Mouse (Mus musculus) thymus, postnatal 4 days (tissue): Measurements from ENCODE around the gene Slc26a5.

Source experiments
- DNase-seq: peaks from one replicate; pipeline ENCODE4 v3.0.0; 2021

Gene Slc26a5

DNA sequence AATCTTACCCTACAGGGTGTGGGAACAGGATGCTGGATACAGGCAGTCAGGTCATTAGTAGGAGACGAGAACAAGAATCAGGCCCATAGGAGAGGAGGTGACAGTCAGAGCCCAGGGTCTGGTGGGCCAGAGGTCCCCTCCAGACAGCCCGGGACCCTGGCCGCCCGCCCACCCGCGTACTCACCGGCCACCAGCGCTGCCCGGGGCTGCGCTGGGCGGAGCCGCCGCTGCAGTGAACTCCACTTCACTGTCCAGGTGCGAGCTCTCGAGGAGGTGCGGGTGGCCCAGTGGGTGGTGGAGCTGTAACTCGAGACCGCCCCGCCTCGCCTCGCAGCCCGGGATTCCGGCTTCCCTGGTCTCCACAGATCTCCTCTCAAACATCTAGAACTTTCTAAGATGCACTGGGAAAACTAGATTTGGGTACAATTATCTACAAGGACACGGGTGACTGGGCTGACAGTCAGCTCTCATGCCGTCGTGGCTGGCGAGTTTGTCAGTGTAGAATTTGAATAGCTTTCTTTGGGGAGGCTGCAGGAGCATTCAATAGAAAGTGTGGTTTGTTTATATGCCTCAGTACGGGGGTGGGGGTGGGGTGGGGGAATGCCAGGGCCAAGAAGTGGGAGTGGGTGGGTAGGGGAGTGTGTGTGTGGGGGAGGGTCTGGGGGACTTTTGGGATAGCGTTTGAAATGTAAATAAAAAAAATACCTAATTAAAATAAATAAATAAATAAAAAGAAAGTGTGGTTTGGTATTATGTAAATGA is at the start of gene Slc26a5:
Slc26a5 (minus strand) TSS at position 259 of the 762 bp plus-strand sequence.
- DNase-seq = peak; percentile 7

DNA sequence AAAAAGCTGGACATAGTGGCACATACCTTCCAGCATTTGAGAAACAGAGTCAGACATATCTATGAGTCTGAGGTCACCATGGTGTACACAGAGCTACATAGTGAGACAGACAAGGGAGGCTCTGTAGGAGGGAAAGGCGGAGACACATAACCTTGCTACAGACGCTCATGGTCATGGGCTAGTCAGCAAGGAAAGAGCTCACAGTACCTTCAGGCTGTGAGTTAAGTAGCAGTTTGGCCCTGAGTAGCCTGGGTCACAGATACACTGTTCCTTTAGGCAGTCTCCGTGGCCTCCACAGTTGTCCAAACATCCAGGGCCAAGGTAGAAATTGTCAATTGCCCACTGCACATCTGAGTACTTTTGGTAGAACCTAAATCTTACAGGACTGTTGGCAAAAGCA is 49.4 kb upstream of the Slc26a5 start:
- no peak for DNase-seq

DNA sequence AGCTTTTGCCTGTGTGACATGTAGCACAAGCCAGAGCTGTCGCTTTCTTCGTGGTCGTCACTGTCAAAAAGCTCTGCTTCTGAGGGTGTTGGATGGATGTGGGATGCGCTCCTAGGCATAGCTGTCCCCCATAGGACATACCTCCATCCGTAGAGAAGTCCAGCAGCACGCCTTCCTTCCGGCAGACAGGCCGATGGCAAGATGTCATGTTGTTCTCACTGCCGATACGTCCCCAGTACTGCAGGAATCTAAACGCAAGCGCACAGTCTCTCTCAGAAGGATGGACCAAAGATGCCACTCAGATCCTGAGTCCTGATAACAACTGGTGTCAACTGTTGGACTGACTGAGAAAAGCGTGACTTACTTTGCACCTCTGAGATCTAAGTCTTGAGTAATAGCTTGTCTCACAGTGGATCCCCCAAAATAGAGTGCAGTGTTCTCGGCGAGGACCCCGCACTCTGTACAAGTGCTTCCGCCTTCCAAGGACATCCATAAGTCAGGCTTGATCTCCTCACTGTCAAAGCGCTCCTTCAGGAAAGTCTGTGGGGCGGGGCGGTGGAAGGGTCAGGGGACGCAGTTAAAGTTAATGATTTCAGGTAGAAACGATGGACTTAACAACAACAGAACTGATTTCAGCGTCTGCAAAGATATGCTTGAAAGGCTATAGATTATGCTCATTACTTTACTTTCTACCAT is 47.6 kb upstream of the Slc26a5 start:
- no peak for DNase-seq

DNA sequence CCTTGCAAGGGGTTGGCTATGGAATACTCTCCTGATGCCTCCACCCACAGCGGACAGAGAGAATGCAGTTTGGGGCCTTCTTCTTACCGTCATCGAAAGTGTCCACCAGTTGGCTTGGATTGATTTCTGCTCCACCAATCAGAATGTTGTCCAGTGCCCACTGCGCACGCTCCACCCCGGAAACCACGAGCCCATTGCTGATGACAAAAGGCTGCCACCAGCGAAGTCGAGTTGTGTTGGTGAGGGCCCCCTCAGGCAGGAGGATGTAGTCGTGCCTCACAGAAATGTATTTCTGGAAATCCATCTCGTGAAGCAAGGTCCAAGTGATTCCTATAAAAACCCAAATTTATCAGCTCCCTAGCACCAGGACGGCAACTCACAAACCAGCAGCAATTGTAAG is 45.3 kb upstream of the Slc26a5 start:
- DNase-seq = no peak

DNA sequence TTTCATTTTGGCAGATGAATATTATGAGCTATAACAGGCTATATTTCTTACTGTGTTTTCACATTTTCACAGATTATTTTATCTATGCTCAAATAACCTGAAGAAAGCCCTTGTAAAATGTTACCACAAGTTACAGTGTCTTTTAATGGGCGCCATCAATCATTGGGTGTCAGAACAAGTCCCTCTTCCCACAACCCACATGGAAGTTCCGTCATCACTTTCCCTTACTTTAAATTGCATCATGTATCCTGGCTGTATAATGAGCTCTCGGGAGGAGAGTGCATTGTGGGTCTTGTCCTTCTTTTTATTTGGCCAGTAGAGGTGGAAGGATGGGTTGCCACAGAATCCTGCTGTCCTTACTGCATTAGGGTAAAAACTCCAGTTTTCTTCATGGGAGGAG is 44.3 kb upstream of the Slc26a5 start:
- no peak for DNase-seq

DNA sequence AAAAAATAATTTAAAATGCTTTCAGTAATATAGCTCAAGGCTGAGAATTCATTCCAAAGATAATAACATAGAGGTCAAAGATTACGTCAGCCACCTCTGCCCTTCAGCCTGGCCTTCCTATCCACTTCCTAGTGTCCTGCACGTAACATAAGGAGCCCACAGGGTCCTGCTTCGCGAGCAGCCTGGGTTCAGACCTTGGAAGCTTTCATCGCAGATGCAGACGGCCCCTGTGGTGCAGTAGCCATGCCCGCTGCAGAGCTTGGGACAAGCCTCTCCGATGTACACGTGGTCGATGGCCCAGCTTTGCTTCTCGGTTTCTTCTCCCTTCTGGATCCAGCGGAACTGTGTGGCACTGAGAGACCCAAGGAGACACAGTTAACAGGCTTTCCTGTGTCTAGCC is 36.0 kb upstream of the Slc26a5 start:
- no peak for DNase-seq

DNA sequence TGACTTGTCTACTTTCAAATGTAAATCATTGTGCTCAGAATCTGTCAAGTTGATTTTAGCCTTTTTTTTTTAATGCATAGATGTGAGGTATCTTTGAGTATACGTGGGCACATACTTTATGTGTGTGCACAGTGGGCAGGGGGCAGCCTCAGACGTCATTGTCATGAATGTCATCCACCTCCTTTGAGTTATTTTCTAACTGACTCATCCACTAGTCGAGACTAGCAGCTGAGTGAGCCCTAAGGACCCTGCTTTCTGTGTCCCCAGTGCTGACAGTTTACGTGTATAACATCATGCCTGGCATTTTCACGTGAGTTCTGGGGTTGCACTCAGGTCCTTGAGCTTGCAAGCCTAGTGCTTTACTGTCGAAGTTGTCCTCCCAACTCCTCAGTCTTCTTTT is 35.5 kb upstream of the Slc26a5 start:
- no peak for DNase-seq

DNA sequence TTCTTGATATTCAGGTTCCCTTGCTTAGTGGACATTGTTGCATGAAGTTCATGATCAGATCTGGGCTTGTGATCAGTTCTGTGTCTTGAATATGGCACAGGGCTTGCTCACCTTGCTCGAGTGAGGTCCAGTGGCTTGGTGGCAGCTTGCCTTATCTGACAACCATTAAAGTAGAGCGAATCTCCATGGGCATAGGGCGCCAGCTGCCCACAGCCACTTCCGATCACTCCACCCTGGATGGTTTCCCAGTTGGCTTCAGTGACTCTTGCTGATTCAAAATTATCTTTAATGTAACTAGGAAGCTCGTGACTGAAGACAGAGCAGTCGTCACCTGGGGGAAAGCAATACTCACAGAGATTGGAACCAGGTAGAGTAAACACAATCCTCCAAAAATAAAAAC is 33.5 kb upstream of the Slc26a5 start:
- DNase-seq = no peak

DNA sequence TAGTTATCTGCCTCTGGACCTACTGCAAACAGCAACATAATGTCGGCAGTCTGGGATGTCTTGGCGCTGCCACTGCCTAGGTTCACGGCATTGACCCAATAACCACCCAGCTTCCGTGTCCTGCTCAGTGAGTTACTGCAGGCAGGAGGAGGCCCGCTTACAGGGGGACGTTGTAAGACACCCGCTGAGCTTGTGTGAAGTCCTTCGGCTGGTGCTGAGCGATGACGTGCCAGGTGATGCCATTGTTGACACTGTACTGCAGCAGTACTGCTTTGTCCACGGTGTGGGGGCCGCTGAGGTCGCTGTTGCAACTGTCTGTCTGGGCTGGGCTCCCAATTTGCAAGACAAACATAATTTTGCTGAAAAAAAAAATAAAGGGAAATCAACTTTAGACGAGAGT is 31.2 kb upstream of the Slc26a5 start:
- no peak for DNase-seq

DNA sequence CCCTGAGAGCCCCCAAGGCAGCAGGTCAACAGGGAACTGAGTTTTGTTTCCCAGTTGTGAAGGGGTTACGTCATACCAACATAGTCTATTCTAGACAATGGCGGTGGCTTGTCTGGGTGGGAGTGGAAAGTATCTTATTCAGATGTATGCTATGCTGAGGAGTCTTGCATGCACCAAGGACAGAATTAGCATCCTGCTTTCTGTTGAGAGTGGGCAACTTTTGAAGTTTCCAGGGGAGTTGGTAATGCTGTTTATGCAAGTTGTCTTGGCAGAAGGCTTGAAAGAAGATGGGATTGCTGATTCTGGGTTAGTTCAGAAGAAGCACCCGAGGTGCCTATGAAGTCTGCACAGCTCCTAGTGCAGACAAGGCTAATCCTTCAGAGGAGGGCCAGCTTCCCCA is 28.8 kb upstream of the Slc26a5 start:
- no peak for DNase-seq

DNA sequence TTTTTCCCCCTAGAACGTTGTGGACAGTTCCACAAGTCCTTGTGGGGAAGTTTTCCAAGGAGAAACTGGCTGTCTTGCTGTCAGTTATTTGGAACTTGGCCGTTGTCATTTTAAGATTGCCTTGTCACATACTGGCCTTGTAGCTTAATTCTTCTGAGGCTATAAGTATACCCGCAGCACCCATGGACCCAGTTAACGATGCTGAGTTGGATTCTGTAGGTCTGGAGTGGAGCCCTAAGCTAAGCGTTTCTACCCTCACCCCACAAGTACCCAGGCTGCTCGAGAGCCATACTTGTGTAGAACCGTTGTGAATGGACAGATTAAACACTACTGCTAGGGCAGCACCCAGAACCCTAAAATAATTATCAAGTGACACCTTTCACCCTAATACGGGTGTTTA is 1.3 kb upstream of the Slc26a5 start:
- no peak for DNase-seq

DNA sequence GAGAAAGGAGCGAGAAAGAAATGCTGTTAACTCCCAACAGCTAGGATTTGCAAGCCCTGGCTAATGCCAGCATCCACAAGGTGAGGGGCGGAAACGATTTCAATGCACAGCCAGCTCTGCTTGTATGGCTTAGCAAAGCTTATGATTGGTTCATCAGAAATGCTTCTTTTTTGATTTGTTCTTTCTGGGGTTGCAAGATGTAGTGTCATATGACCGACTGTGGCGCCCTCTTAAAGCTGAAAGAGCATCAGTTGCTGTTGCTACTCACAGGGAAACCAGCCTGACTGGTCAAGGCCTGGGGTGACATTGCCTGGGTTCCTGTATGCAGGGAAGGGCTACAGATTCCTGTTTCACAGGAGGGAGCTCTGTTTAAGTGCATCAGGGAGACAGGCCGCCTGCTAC is 908 bp upstream of the Slc26a5 start:
- no peak for DNase-seq

DNA sequence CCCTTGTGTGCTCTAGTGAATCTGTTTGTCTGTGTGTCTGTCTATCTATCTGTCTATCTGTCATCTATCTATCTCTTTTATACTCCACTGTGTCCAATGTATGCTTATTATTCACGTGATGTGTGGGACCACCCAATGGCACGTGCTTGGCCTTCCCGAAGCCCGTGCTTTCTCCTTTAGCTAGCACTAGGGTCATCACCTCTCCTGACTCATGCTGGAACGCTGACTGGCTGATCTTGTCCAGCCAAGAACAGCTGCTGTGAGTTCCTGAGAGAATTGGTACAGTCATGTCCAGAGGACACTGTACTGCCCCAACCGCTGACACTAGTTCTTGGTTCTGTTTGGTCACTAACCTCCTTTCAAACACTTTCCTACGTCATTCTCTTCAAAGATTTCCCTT is 6.8 kb downstream of the Slc26a5 start:
- DNase-seq = no peak

DNA sequence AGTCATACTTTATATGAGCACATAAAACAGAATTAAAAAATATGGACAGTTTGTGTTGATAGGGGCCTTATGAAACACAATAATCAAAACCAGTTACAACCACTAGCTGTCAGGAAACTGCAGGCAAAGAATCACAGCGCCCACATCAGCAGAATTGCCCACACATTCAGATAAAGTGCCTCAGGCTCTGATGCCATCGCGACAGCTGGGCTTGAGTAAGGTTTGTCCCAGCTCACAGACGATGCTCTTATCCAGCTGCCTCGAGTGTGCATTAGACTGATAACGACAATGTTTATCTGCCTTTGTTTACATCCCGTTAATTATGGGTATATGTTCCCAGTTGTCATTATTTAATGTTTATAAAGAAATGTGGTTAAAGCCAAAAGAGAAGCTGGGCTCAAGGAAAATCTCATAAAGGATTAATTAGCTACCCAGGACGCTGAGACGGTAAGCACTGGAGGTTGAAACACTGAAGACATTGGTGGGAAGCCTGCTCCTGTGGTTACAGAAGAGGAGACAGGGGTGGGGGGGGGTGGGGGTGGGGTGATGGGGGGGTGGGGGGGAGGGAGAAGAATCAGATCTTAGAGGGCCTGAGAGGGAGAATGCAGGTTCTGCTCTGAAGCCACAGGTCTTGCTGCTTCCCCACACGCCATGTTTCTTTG is 13.6 kb downstream of the Slc26a5 start:
- no peak for DNase-seq

DNA sequence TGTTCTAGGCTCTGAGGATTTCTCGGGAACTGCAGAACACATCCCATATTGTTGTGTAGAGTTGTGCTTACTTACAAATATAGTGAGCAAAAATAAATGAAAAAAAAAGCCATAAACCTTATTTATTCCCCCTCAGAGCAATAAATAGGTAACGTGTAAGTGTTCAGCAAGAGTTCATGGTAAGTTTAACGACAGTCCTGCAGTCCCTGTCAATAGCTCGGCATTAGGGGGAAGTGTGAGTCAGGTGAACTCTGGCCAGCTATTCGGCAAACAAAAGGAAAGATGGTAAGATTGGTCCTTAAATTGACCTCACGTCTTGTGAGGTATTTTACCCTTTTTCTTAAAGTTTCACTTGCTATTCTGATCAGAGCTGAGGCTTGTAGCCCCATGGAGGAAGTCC is 18.0 kb downstream of the Slc26a5 start:
- DNase-seq = no peak

DNA sequence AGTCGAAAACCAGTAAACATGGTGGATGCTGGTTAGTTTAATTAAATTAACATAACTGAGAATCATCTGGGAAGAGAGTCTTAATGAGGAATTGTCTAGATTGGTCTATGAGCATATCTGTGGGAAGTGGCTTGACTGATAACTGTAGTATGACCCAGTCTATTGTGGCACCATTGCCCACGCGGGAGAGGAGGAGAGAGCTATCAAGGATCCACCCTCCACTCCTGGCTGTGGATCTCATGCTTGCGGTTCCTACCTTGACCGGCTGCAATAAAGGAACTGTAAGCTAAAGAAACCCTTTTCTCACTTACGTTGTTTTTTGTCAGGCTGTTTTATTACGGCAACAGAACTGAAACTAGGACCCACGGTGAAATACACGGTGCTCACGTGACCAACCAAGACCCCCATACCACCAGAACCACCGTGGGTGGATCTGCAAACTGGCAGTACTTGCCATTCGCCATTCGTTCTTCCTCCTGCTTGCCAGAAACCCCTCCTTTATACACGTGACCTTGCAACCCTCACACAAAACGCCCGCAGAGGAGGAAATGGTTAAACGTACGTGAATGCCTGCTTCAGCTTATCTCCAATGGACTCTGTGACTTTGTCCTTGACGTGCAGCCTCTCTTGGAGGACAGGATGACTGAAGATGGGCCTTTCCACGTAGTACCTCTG is 18.7 kb downstream of the Slc26a5 start:
- DNase-seq = no peak

DNA sequence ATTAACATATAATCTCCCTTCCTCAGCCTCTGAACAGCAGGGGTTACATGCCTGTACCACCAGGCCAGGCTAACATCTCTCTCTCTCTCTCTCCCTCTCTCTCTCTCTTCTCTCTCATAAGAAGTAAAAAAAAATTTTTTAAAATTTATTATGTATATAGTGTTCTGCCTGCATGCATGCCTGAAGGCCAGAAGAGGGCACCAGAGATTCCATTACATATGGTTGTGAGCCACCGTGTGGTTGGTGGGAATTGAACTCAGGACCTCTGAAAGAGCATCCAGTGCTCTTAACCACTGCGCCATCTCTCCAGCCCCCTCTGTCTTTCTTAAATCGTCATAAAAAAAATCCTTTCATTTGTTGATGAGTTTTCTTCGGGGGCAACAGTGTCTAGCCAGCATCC is 20.7 kb downstream of the Slc26a5 start:
- no peak for DNase-seq

DNA sequence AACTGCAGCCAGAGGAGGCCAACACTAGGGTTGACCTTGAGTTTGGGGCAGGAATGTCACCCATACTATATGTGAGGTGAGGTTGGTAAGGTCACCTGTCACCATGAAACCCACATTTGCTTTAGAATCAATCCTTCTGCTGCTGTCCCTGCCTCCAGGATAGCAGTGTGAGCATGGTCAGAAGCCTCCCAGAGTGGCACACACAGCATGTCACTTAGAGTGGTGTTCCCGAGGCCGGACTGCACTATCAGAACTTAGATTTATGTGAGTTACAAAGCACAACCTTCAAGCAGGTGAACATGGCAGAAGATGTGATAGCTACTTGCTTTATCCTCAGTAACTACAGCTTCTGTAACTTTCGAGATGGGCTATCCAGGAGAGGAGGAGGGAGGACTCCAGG is 33.6 kb downstream of the Slc26a5 start:
- no peak for DNase-seq

DNA sequence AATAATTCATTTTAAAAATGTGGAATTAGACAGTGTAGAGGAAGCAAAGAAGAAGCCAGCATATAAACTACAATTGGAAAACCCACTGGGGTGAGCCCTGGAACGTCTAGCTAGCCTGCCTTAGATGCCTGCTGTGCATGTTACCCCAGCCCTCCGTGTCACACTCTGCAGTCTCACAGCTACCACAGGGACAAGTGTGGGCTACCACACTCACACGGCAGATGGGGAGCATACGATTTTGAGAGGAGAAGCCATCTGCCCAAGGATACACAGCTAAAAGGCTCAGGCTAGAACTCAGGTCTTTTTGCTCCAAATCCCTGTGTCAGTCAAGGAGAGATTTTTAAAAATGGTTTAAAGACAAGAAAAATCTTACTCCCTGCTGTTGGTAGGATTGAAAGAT is 36.5 kb downstream of the Slc26a5 start:
- DNase-seq = no peak

DNA sequence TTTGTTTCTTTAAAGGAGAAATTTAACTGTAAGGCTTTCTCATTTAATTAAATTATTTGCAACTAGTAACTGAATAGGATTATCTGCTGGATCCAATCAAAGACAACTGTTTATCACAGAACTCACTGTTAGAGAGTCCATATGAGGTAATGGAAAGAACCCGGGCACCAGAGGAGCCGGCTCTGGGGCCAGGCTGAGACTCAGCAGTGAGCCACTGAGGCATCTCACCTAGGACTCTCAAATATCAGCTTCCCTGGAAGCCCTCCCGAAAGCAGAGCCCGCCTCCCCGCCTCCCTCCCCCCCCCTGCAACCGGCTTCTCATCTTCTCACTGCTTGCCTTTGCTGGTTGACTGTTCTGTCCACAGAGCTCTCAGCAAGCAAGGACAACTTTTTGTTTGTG is 37.8 kb downstream of the Slc26a5 start:
- no peak for DNase-seq

DNA sequence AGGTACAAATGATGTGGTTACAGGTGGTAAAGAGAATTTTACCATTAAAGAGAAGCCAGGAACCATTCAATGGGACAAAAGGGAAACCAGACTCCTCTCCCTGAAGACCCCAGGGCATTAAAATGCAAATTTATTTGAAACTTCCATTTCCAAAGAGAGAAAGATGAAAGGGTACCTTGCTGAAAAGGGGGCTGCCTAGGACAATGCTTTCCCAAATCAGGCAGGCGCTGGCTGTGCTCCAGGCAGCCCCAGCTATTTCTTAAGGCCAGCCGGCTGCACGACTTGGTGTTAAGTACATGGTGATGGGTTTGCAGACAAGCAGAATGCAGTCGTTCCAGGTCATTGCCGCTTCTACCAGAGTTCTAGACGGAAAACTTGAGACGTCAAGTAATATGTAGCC is 39.0 kb downstream of the Slc26a5 start:
- no peak for DNase-seq

DNA sequence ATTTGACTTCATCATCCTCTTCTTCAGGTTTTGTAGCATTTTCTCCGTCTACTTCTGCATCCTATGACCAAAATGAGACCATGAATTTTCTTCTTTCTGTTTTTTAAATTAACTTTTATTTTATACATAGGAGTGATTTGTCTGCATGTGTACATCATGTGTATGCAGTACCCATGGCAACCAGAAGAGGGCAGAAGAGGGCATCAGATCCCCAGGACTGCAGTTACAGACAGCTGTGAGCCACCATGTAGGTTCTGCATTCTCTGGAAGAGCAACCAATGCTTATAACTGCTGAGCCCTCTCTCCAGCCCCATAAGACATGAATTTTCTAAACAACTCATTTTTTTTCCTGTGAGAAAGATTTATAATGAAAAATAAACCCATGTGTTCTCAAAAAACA is 51.4 kb downstream of the Slc26a5 start:
- DNase-seq = peak; percentile 79

DNA sequence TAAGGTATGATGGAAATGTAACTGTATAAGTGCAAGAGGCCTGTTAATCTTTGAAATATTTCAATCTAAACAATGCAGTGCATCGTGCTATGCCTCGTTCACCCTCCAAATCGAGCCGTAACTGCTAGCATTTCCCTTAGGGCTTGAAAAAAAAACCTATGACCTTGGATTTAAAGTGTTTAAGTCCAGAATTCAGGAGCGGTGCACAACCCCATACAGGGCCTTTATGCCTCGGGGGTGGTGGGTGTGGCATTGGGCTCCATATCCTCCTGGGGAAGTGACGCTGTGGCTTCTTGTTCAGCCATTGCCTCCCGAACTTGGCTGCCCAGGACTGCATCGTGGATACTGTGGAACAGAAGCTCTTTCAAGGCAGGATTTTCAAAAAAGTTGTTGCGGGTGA is 54.5 kb downstream of the Slc26a5 start:
- no peak for DNase-seq

DNA sequence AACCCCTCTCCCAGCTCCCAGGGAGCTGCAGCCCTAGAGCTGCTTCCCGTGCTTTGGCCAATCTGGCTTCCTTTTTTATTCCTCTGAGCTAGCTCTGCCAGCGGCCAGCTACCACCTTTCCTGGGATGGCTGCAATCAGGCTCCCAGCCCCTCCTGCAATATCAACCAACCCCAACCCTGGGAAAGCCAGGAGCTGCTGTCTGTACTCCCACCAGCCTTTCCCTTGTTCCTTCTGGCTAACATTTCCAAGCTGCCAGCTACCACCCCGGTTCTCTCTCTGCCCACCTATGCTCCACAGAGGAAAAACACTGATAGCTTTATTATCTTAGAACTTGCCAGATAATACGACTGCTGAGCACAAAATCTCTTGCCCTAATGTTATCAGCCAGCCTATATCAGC is 60.6 kb downstream of the Slc26a5 start:
- no peak for DNase-seq
